Comparison of ENCODE assay signal across 12 mouse cellular contexts in the genomic region with DNA sequence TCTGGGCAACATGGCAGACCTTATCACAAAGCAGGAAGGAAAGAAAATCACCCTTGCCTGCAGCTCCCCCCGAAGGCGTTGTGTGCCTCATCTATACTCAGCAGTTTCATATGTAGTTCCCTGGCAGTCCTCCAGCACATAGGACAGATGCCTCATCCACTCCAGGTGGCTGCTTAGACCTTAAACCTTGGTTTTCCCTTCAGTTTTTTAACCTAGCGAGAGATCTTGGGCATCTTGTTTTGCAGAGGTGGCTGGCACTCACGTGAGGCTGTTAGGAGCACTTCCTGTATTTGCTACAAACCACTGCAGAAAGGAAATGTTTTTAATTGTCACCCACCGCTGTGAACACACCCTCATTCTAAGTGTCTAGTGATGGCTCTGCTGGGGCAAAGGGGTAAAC. TPM values are rescaled to one million over a fixed set of nuclear protein-coding genes. Genes with fewer than 3 reads are reported as not detected.
A peak's percentile ranks its signal among the peaks of the same experiment; 100 is the strongest.
DNase-seq lines count a peak whose midpoint lies in the region; ATAC-seq and TF ChIP-seq lines count a peak whose summit lies in the region.
"Had no signal": no experiment of that assay in that cellular context is flagged by ENCODE, and none has a peak within 500 bp of the region (broad histone marks: within the 10 kb centered on the region; RNA-seq: fewer than 3 reads in every experiment).

No protein-coding gene starts in this region.

- 86% methylated on average over 5 of the region's 5 CpGs for WGBS in hindbrain, postnatal 0 days
- 95% methylated on average over 5 of the region's 5 CpGs for WGBS in hindbrain, embryonic 12.5 days
- 96% methylated on average over 5 of the region's 5 CpGs for WGBS in forebrain, embryonic 11.5 days

- ATAC-seq in hindbrain, postnatal 0 days: no peak
- ATAC-seq in hindbrain, embryonic 12.5 days (ENCODE audit: low FRiP score): no peak
- peak; percentile 33; the same call in 1 of the 2 replicates for ATAC-seq in megakaryocyte-erythroid progenitor cell, adult 5-6 weeks (replicated peaks; ENCODE audit: low FRiP score, low TSS enrichment, poor library complexity, severe bottlenecking)
- no peak for ATAC-seq in forebrain, embryonic 11.5 days (replicated peaks; ENCODE audit: low FRiP score)
- ATAC-seq: forebrain, embryonic 16.5 days had no signal

- no peak overlapping the region for H3K9ac ChIP-seq in hindbrain, postnatal 0 days (replicated peaks; ENCODE audit: low read length)
- no peak overlapping the region for H3K9ac ChIP-seq in hindbrain, embryonic 12.5 days
- H3K9ac ChIP-seq in forebrain, embryonic 11.5 days (ENCODE audit: low read length): no peak overlapping the region

- no peak overlapping the region for H3K4me3 ChIP-seq in hindbrain, postnatal 0 days (ENCODE audit: low read length)
- no peak overlapping the region for H3K4me3 ChIP-seq in hindbrain, embryonic 12.5 days
- 0 out of 2 replicates have a peak overlapping the region, but pooled peaks have one; percentile 5 for H3K4me3 ChIP-seq in E14TG2a.4 (replicated peaks; ENCODE audit: low read length)
- peak overlapping the region; percentile 21 for H3K4me3 ChIP-seq in erythroblast, embryonic 14.5 days (replicated peaks)
- H3K4me3 ChIP-seq in forebrain, embryonic 11.5 days (ENCODE audit: low read depth, low read length): no peak overlapping the region
- H3K4me3 ChIP-seq: hindbrain, embryonic 10.5 days had no signal

- no peak overlapping the region for H3K4me2 ChIP-seq in hindbrain, postnatal 0 days (ENCODE audit: low read depth, low read length)
- no peak overlapping the region for H3K4me2 ChIP-seq in hindbrain, embryonic 12.5 days (replicated peaks)
- H3K4me2 ChIP-seq in forebrain, embryonic 11.5 days (ENCODE audit: low read depth, low read length, severe bottlenecking): no peak overlapping the region

- peaks cover 55% of the 10 kb centered on the region for H3K36me3 ChIP-seq in hindbrain, postnatal 0 days (ENCODE audit: insufficient read depth, low read length)
- peaks cover 96% of the 10 kb centered on the region for H3K36me3 ChIP-seq in hindbrain, embryonic 12.5 days
- peaks cover 95% of the 10 kb centered on the region for H3K36me3 ChIP-seq in E14TG2a.4 (ENCODE audit: insufficient read depth, low read length)
- H3K36me3 ChIP-seq in erythroblast, embryonic 14.5 days (ENCODE audit: control insufficient read depth): peaks cover 100% of the 10 kb centered on the region
- H3K36me3 ChIP-seq in forebrain, embryonic 11.5 days (ENCODE audit: control insufficient read depth, insufficient read depth, low read length): peaks cover 46% of the 10 kb centered on the region

- intact Hi-C loops in left cerebral cortex, postnatal 36 days (cut with DNase I): no loop called here

- no peak for DNase-seq in hindbrain, postnatal 0 days (ENCODE audit: low spot score)
- no peak for DNase-seq in adrenal gland, adult 18-20 months (ENCODE audit: low spot score in 2 of 2)
- no peak for DNase-seq in forebrain, embryonic 11.5 days (ENCODE audit: low spot score)
- DNase-seq in left cerebral cortex, postnatal 36 days (ENCODE audit: low spot score in 2 of 2): no peak
- DNase-seq: kidney, postnatal 36 days had no signal

- no peaks in the 10 kb centered on the region for H3K4me1 ChIP-seq in hindbrain, postnatal 0 days (ENCODE audit: insufficient read depth, low read length)
- no peaks in the 10 kb centered on the region for H3K4me1 ChIP-seq in hindbrain, embryonic 12.5 days
- peaks cover 93% of the 10 kb centered on the region for H3K4me1 ChIP-seq in E14TG2a.4 (replicated peaks; ENCODE audit: low read depth, low read length)
- peaks cover 61% of the 10 kb centered on the region for H3K4me1 ChIP-seq in erythroblast, embryonic 14.5 days (ENCODE audit: control insufficient read depth)
- no peaks in the 10 kb centered on the region for H3K4me1 ChIP-seq in forebrain, embryonic 11.5 days (replicated peaks; ENCODE audit: control insufficient read depth, insufficient read depth, low read length)

- no peaks in the 10 kb centered on the region for H3K9me3 ChIP-seq in hindbrain, postnatal 0 days (ENCODE audit: low read length)
- peaks cover 5% of the 10 kb centered on the region; the same call in 1 of the 2 replicates for H3K9me3 ChIP-seq in hindbrain, embryonic 12.5 days (replicated peaks)
- H3K9me3 ChIP-seq in E14TG2a.4 (ENCODE audit: low read length): peaks cover 7% of the 10 kb centered on the region; the same call in 1 of the 2 replicates
- peaks cover 21% of the 10 kb centered on the region for H3K9me3 ChIP-seq in erythroblast, embryonic 14.5 days (ENCODE audit: control insufficient read depth, low read length)
- H3K9me3 ChIP-seq in forebrain, embryonic 11.5 days (ENCODE audit: control insufficient read depth, low read length): peaks cover 4% of the 10 kb centered on the region; the same call in 1 of the 2 replicates

- 0 out of 2 replicates have a peak, but pooled peaks have one; percentile 3 for TF ChIP-seq CTCF in hindbrain, postnatal 0 days (IDR thresholded peaks at IDR 0.05; ENCODE audit: low read depth)
- no peak for TF ChIP-seq CTCF in E14TG2a.4 (conservative IDR thresholded peaks at IDR 0.05; ENCODE audit: low read length)

- H3K27me3 ChIP-seq in hindbrain, postnatal 0 days (ENCODE audit: insufficient read depth, low read length): no peaks in the 10 kb centered on the region
- no peaks in the 10 kb centered on the region for H3K27me3 ChIP-seq in hindbrain, embryonic 12.5 days
- no peaks in the 10 kb centered on the region for H3K27me3 ChIP-seq in E14TG2a.4 (ENCODE audit: insufficient read depth, low read length)
- no peaks in the 10 kb centered on the region; the same call in 1 of the 2 replicates for H3K27me3 ChIP-seq in erythroblast, embryonic 14.5 days (ENCODE audit: control insufficient read depth)
- H3K27me3 ChIP-seq in forebrain, embryonic 11.5 days (ENCODE audit: control insufficient read depth, insufficient read depth, low read length): no peaks in the 10 kb centered on the region

- H3K27ac ChIP-seq in hindbrain, postnatal 0 days: no peak overlapping the region
- no peak overlapping the region for H3K27ac ChIP-seq in hindbrain, embryonic 12.5 days
- no peak overlapping the region for H3K27ac ChIP-seq in forebrain, embryonic 11.5 days (ENCODE audit: low read depth, low read length)
- H3K27ac ChIP-seq: hindbrain, embryonic 10.5 days had no signal

RNA-seq across cellular contexts. Expression of a gene that starts 25.7 kb away (rescaled TPM):
- 34.7 and 36.0 TPM in 2 replicates for total RNA-seq in hindbrain, postnatal 0 days (2014; rRNA removed)
- 7.5 and 9.2 TPM in 2 replicates for polyA plus RNA-seq in hindbrain, postnatal 0 days (2015; fragmentation: Nextera tagmentation; extraction: Ambion mirVana)
- polyA plus RNA-seq in hindbrain, embryonic 12.5 days (2016; fragmentation: Nextera tagmentation; extraction: Ambion mirVana): 1.6 and 1.7 TPM in 2 replicates
- polyA plus RNA-seq in erythroblast, embryonic 14.5 days (2012): 0.03 TPM in 2 replicates
- total RNA-seq in megakaryocyte-erythroid progenitor cell, adult 5-6 weeks (2014; fragmentation: Nextera tagmentation): not detected in 2 replicates
- not detected in 2 replicates for total RNA-seq in megakaryocyte-erythroid progenitor cell, adult 5-6 weeks (2017)
- under 1 TPM; 0.13 to 0.27 TPM for total RNA-seq in adrenal gland, adult 18-20 months (2021)
- polyA plus RNA-seq in forebrain, embryonic 11.5 days (2014; fragmentation: Nextera tagmentation; extraction: Ambion mirVana): 0.87 and 1.2 TPM in 2 replicates
- total RNA-seq in left cerebral cortex, postnatal 36 days (2021): 1 to 10 TPM; 3.6 to 4.7 TPM
- polyA plus RNA-seq: stomach, embryonic 16.5 days had no signal

RNA-seq across cellular contexts. Expression of a gene that starts 37.2 kb away (rescaled TPM):
- total RNA-seq in hindbrain, postnatal 0 days (2014; rRNA removed): 0.29 and 5.6 TPM in 2 replicates
- 0.34 and 0.42 TPM in 2 replicates for polyA plus RNA-seq in hindbrain, postnatal 0 days (2015; fragmentation: Nextera tagmentation; extraction: Ambion mirVana)
- 0.18 and 0.34 TPM in 2 replicates for polyA plus RNA-seq in hindbrain, embryonic 12.5 days (2016; fragmentation: Nextera tagmentation; extraction: Ambion mirVana)
- polyA plus RNA-seq in erythroblast, embryonic 14.5 days (2012): 0.36 TPM in 1 of 2 replicates, not detected in the other
- total RNA-seq in megakaryocyte-erythroid progenitor cell, adult 5-6 weeks (2014; fragmentation: Nextera tagmentation): 0.49 and 1.2 TPM in 2 replicates
- total RNA-seq in megakaryocyte-erythroid progenitor cell, adult 5-6 weeks (2017): 0.46 and 0.75 TPM in 2 replicates
- under 1 TPM; 0.16 to 0.17 TPM for total RNA-seq in adrenal gland, adult 18-20 months (2021)
- polyA plus RNA-seq in forebrain, embryonic 11.5 days (2014; fragmentation: Nextera tagmentation; extraction: Ambion mirVana): 0.35 and 0.64 TPM in 2 replicates
- total RNA-seq in left cerebral cortex, postnatal 36 days (2021): 1 to 10 TPM in 1 of 2 experiments, under 1 TPM in 1; 0.22 to 1.1 TPM

RNA-seq across cellular contexts. Expression of a gene that starts 40.0 kb away (rescaled TPM):
- total RNA-seq in hindbrain, postnatal 0 days (2014; rRNA removed): 256 and 266 TPM in 2 replicates
- 139 and 145 TPM in 2 replicates for polyA plus RNA-seq in hindbrain, postnatal 0 days (2015; fragmentation: Nextera tagmentation; extraction: Ambion mirVana)
- 230 and 244 TPM in 2 replicates for polyA plus RNA-seq in hindbrain, embryonic 12.5 days (2016; fragmentation: Nextera tagmentation; extraction: Ambion mirVana)
- polyA plus RNA-seq in erythroblast, embryonic 14.5 days (2012): 14.2 and 17.0 TPM in 2 replicates
- 41.0 and 43.3 TPM in 2 replicates for total RNA-seq in megakaryocyte-erythroid progenitor cell, adult 5-6 weeks (2014; fragmentation: Nextera tagmentation)
- total RNA-seq in megakaryocyte-erythroid progenitor cell, adult 5-6 weeks (2017): 24.7 and 26.0 TPM in 2 replicates
- 100 to 1,000 TPM in 1 of 2 experiments, 10 to 100 TPM in 1; 79.3 to 109 TPM for total RNA-seq in adrenal gland, adult 18-20 months (2021)
- polyA plus RNA-seq in forebrain, embryonic 11.5 days (2014; fragmentation: Nextera tagmentation; extraction: Ambion mirVana): 209 and 216 TPM in 2 replicates
- 100 to 1,000 TPM; 183 to 198 TPM for total RNA-seq in left cerebral cortex, postnatal 36 days (2021)

RNA-seq across cellular contexts. Expression of a gene that starts 57.6 kb away (rescaled TPM):
- 15.0 and 16.2 TPM in 2 replicates for total RNA-seq in hindbrain, postnatal 0 days (2014; rRNA removed)
- polyA plus RNA-seq in hindbrain, postnatal 0 days (2015; fragmentation: Nextera tagmentation; extraction: Ambion mirVana): 23.0 and 27.6 TPM in 2 replicates
- 51.1 and 51.4 TPM in 2 replicates for polyA plus RNA-seq in hindbrain, embryonic 12.5 days (2016; fragmentation: Nextera tagmentation; extraction: Ambion mirVana)
- 16.4 and 20.1 TPM in 2 replicates for polyA plus RNA-seq in erythroblast, embryonic 14.5 days (2012)
- total RNA-seq in megakaryocyte-erythroid progenitor cell, adult 5-6 weeks (2014; fragmentation: Nextera tagmentation): 20.7 and 53.8 TPM in 2 replicates
- 19.0 and 23.2 TPM in 2 replicates for total RNA-seq in megakaryocyte-erythroid progenitor cell, adult 5-6 weeks (2017)
- 1 to 10 TPM; 2.4 to 2.5 TPM for total RNA-seq in adrenal gland, adult 18-20 months (2021)
- polyA plus RNA-seq in forebrain, embryonic 11.5 days (2014; fragmentation: Nextera tagmentation; extraction: Ambion mirVana): 91.6 and 100 TPM in 2 replicates
- total RNA-seq in left cerebral cortex, postnatal 36 days (2021): 1 to 10 TPM; 3.1 to 4.1 TPM

RNA-seq across cellular contexts. Expression of a gene that starts 59.2 kb away (rescaled TPM):
- 15.5 and 16.0 TPM in 2 replicates for total RNA-seq in hindbrain, postnatal 0 days (2014; rRNA removed)
- polyA plus RNA-seq in hindbrain, postnatal 0 days (2015; fragmentation: Nextera tagmentation; extraction: Ambion mirVana): 6.4 and 8.4 TPM in 2 replicates
- polyA plus RNA-seq in hindbrain, embryonic 12.5 days (2016; fragmentation: Nextera tagmentation; extraction: Ambion mirVana): 17.0 and 17.1 TPM in 2 replicates
- 0.70 and 0.73 TPM in 2 replicates for polyA plus RNA-seq in erythroblast, embryonic 14.5 days (2012)
- 14.3 and 17.4 TPM in 2 replicates for total RNA-seq in megakaryocyte-erythroid progenitor cell, adult 5-6 weeks (2014; fragmentation: Nextera tagmentation)
- 11.8 and 17.4 TPM in 2 replicates for total RNA-seq in megakaryocyte-erythroid progenitor cell, adult 5-6 weeks (2017)
- total RNA-seq in adrenal gland, adult 18-20 months (2021): 1 to 10 TPM; 6.7 to 8.9 TPM
- polyA plus RNA-seq in forebrain, embryonic 11.5 days (2014; fragmentation: Nextera tagmentation; extraction: Ambion mirVana): 23.6 and 25.5 TPM in 2 replicates
- 10 to 100 TPM in 1 of 2 experiments, 1 to 10 TPM in 1; 9.5 to 14.2 TPM for total RNA-seq in left cerebral cortex, postnatal 36 days (2021)

Comparison
In these comparisons a context has a peak if more than half of its experiments do, and no peak if none do; other contexts are left out.
1. H3K4me3 ChIP-seq: peak in E14TG2a.4 (single experiment) and erythroblast, embryonic 14.5 days (single experiment); none in hindbrain, postnatal 0 days (single experiment), hindbrain, embryonic 12.5 days (single experiment) and forebrain, embryonic 11.5 days (single experiment).